Mouse (Mus musculus) cerebellum, adult 2 months (tissue): ENCODE measurements at regions not wholly inside any gene's neighbourhood (a gene's known extent, or its start where the extent isn't known, plus 50 kb on each side); places are given as distances from the start of the nearest gene placed in this dataset.

Experiments used
- CTCF ChIP-seq: fragments of 200-500 bp; IDR thresholded peaks from 2 replicates; pipeline ENCODE4 v1.5.1; 2011; ENCODE audit warnings: low read depth, mild to moderate bottlenecking, control low read depth, low read length, moderate library complexity, borderline replicate concordance; ENCODE audit not compliant: insufficient read depth
- POLR2A ChIP-seq: fragments of 200-500 bp; IDR thresholded peaks from 2 replicates; pipeline ENCODE4 v1.6.1; 2011; ENCODE audit warnings: low read length, control low read depth, borderline replicate concordance; ENCODE audit not compliant: insufficient read depth

DNA sequence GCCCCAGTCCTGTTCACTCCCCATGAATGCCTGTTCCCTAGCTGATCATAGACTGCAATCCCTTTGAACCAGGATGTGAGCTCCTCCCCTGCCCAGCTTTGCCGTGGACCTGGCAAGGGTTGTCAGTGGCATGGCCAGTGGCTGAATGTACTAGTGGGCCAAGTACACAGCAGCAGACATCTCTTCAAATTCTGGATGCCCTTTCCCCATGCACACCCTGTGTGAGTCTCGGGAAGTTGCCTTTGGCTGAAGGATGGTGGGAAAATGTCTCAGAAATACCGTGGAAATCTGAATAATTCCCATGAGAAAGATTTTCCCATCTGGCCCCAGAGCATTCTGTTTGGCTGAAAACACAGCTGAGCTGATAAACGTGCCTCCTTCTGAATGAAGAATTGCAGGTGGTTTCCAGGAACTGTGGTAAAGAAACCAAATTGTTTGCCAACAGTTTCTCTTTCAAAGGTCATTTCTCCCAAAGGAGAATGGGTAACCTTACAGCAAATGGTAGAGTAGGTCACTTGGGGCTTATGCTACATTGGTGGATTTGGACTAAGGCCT, 476.2 kb downstream of the Glrx3 start:
- TF ChIP-seq CTCF, result no peak
- TF ChIP-seq POLR2A, result no peak
